Mouse (Mus musculus) lung, adult 2 months (tissue): ENCODE measurements at regions not wholly inside any gene's neighbourhood (a gene's known extent, or its start where the extent isn't known, plus 50 kb on each side); places are given as distances from the start of the nearest gene placed in this dataset.

Experiments used
- CTCF ChIP-seq: fragments of 200-500 bp; IDR thresholded peaks from 2 replicates; pipeline ENCODE4 v1.5.1; 2011; ENCODE audit warnings: mild to moderate bottlenecking, low read length, control low read depth; ENCODE audit not compliant: insufficient read depth
- POLR2A ChIP-seq: fragments of 200-500 bp; IDR thresholded peaks from 2 replicates; pipeline ENCODE4 v1.6.1; 2011; ENCODE audit warnings: low read depth, mild to moderate bottlenecking, control low read depth, low read length, borderline replicate concordance; ENCODE audit errors: extremely low read depth

DNA sequence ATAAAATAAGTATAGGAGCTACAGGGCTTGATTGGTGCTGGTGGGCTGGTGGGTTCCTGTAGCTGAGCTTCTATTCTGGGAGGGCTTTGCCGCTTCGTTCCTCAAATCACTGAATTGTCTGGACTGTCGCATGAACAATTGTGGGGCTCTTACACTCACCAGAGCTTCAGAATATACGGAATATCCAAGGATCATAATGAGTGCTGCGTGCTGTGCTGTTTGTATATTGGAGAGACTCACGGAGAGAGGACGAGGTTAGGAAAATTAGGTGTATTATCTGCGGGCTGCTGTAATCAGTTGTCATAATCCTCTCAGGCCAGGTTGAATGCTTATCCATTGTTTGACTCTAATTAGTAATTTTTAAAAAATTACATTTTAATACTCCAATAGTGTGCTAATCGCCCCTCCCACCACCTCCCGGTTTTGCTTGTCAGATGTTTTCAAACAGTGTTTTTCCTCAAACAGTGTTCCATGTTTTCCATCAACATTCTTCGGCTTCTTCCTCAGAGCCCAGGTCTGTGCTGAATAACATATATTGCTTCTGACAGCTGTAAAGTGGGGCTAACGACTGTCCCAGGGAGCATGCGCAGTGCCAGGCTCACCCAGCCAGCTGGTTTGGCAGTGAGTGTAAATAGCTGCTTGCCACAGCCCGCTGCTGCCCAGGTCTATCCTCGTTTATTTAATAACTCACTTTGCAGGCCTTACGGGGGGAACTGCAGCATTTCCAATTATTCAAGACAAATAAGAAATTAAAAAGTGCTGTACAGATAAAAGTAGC lies 114.2 kb downstream of the Naa11 start:
- TF ChIP-seq POLR2A (no peak), CTCF (no peak)
